Mouse (Mus musculus) kidney, adult 11 months (tissue): ENCODE measurements around the gene Rnf20.

Experiments
- DNase-seq: peaks from one replicate; pipeline ENCODE4 v3.0.0; 2022

Gene Rnf20

GRCm38 (mm10) chr4:49662231-49662630 lies 30.4 kb downstream of the Rnf20 start:
- no peak for DNase-seq

DNA sequence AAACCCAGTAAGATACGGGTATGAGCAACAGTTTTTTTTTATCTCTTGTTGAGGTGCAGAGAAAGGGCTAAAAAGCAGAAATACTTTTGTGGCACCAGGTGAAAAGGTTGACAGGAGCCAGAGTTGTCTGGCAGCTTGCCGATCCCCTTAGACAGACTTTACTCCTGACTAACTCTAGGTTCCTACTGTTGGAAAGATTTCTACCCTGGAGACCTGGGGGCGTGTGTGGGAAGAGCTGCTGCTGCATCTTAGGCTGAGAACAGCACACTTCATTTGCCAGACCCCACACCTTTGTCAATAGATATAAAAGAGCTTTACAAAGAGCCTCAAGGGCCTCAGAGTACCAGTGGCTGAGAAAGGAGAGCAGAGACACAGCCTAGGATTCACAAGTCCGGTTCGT lies 33.0 kb downstream of the Rnf20 start:
- DNase-seq = no peak

GRCm38 (mm10) chr4:49676071-49676470 lies 44.3 kb downstream of the Rnf20 start:
- no peak for DNase-seq

DNA sequence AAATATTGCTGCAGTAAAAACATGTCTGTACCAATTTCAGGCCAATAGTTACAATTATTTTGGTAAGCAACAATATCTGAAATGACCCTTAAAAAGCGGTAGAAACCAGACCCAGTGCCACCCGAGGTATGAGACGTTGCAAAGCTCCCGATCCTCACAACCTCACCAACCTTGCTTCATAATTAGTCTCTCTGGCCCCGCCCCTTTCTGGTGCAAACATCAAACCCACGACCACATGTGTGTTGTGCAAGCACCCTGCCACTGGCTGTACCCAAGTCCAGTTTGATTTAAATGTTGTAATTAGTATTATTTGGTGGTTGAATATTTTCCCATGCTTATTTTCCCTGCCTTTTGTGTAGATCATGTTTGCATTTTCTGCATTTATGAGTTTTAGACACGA lies 45.0 kb downstream of the Rnf20 start:
- no peak for DNase-seq

DNA sequence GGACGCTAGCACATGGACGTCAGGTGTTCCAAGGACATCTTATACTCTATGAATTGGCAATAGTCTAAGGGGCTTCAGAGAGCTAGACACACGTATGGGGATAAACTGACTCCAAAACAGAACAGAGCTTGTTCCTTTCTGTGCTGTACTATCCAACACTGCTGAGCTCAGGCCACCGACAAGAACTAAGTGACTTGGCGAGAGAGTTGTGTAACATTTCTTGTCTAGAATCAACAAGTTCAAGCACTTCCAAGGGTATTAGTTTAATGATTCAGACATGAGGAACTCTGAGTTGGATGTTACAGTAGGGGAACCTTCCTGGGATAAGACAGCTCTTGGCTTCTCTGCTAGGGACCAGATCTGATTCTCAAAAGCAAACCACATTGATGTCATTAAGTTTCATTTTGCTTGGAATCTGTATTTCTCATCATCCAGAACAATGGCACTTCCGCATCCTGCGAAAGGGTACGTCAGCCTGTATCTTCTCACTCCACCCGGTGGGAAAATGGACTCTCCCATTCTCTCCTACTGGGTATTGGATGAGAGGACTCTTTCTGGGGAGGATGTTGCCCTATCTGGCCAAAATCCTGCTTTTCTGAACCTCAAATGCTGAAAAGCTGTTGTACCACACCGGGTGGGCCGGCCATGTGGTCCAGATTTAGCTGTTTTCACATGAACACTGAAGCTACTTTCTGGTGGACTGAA lies 48.5 kb downstream of the Rnf20 start:
- DNase-seq = no peak

GRCm38 (mm10) chr4:49681812-49682211 lies 50.0 kb downstream of the Rnf20 start, which contains the start of gene Ppp3r2:
Ppp3r2 (minus strand) TSS chr4:49682024.
- no peak for DNase-seq

- peak; percentile 6 for DNase-seq
Observed at GRCm38 (mm10) chr4:49688594-49689288, 56.9 kb downstream of the Rnf20 start.

GRCm38 (mm10) chr4:49691405-49692194 lies 59.8 kb downstream of the Rnf20 start:
- peak; percentile 58 for DNase-seq
